Mouse (Mus musculus) E14TG2a.4 (cell line): ENCODE measurements around the gene Prkca.

Source experiments
- H3K27me3 ChIP-seq: 2 replicates; pipeline ENCODE4 v1.6.1; 2014; ENCODE audit warnings: low read length, control low read depth; ENCODE audit not compliant: insufficient read depth
- H3K36me3 ChIP-seq: 2 replicates; pipeline ENCODE4 v1.6.1; 2014; ENCODE audit warnings: low read length, control low read depth; ENCODE audit not compliant: insufficient read depth
- H3K4me1 ChIP-seq: replicated peaks from 2 replicates; pipeline ENCODE4 v1.6.1; 2014; ENCODE audit warnings: low read depth, low read length, control low read depth
- H3K4me3 ChIP-seq: replicated peaks from 2 replicates; pipeline ENCODE4 v1.5.1; 2014; ENCODE audit warnings: mild to moderate bottlenecking, low read length
- H3K9me3 ChIP-seq: 2 replicates; pipeline ENCODE4 v1.6.1; 2014; ENCODE audit warnings: low read length, control low read depth
- CTCF ChIP-seq: conservative IDR thresholded peaks from 2 replicates; pipeline ENCODE4 v1.5.1; 2014; ENCODE audit warnings: low read length
- NANOG ChIP-seq: IDR thresholded peaks from 2 replicates; pipeline ENCODE4 v1.6.1; 2014; ENCODE audit warnings: borderline replicate concordance, low read length, mixed read lengths
- POU5F1 ChIP-seq: IDR thresholded peaks from 2 replicates; pipeline ENCODE4 v1.6.1; 2014; ENCODE audit warnings: low read length, borderline replicate concordance

The Prkca gene

GRCm38 (mm10) chr11:108312516-108312915 lies 31.2 kb downstream of the Prkca start:
- Histone ChIP-seq H3K36me3 (no peaks in the 10 kb centered on the region), H3K27me3 (no peaks in the 10 kb centered on the region), H3K4me3 (no peak overlapping the region), H3K4me1 (no peaks in the 10 kb centered on the region), H3K9me3 (no peaks in the 10 kb centered on the region)
- no peak for TF ChIP-seq POU5F1
- TF ChIP-seq NANOG = no peak
- TF ChIP-seq CTCF = no peak

- Histone ChIP-seq H3K4me1 (no peaks in the 10 kb centered on the region), H3K9me3 (no peaks in the 10 kb centered on the region), H3K4me3 (no peak overlapping the region), H3K36me3 (no peaks in the 10 kb centered on the region), H3K27me3 (no peaks in the 10 kb centered on the region)
- TF ChIP-seq POU5F1 (no peak), NANOG (no peak), CTCF (no peak)
These were observed 31.8 kb downstream of the Prkca start for GRCm38 (mm10) chr11:108311912-108312311.

GRCm38 (mm10) chr11:108309791-108310190 lies 33.9 kb downstream of the Prkca start:
- H3K9me3 ChIP-seq = no peaks in the 10 kb centered on the region
- TF ChIP-seq NANOG = no peak
- no peak for TF ChIP-seq CTCF
- no peak for TF ChIP-seq POU5F1

DNA sequence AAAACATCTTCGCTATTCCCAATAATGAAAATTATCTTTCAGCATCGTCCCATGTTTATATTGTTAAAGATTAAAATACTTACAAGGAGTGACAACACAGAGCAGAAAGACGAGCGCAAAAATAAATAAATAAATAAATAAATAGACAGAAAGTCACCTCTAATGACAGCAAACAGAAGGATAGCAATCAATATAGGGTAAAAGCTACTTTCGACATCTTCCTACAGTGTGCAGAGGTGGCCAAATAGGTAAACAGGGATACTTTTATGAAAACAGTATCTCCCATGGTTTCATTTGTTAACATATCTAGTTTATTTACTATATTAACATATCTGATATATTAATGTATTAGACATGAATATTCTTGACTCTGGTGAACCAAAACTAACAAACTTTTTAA lies 35.5 kb downstream of the Prkca start:
- Histone ChIP-seq H3K4me3 (no peak overlapping the region), H3K9me3 (no peaks in the 10 kb centered on the region)
- TF ChIP-seq NANOG = no peak
- TF ChIP-seq CTCF = no peak
- TF ChIP-seq POU5F1 = no peak

More at GRCm38 (mm10) chr11:108309791-108310190, 33.9 kb downstream of the Prkca start:
- no peaks in the 10 kb centered on the region for H3K27me3 ChIP-seq
- H3K4me1 ChIP-seq = no peaks in the 10 kb centered on the region
- no peak overlapping the region for H3K4me3 ChIP-seq
- H3K36me3 ChIP-seq = no peaks in the 10 kb centered on the region

GRCm38 (mm10) chr11:108307258-108307657 lies 36.5 kb downstream of the Prkca start:
- Histone ChIP-seq H3K4me3 (no peak overlapping the region), H3K9me3 (no peaks in the 10 kb centered on the region), H3K4me1 (no peaks in the 10 kb centered on the region), H3K27me3 (no peaks in the 10 kb centered on the region), H3K36me3 (no peaks in the 10 kb centered on the region)
- TF ChIP-seq NANOG (no peak), CTCF (no peak), POU5F1 (no peak)

More for the DNA sequence above, 35.5 kb downstream of the Prkca start:
- Histone ChIP-seq H3K4me1 (no peaks in the 10 kb centered on the region), H3K27me3 (no peaks in the 10 kb centered on the region), H3K36me3 (no peaks in the 10 kb centered on the region)

DNA sequence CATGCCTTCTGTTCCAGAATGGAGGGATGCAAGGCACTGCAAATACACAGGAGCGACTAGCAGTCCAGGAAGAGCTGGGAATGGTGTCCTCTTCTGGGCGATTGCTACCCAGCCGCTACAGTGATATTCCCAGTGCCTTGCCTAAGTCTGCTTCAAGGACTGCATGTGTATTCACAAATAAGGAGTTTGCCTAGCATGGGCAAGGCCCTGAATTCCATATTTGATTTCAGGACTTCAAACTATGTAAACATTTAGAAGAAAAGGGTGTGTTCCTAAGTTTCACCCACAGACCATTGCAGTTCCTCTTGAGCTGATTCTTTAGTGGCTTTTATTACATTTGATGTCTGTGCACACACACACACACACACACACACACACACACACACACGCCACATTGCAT lies 39.9 kb downstream of the Prkca start:
- Histone ChIP-seq H3K4me3 (no peak overlapping the region), H3K4me1 (no peaks in the 10 kb centered on the region), H3K36me3 (no peaks in the 10 kb centered on the region), H3K9me3 (no peaks in the 10 kb centered on the region), H3K27me3 (peaks cover 3% of the 10 kb centered on the region; the same call in 1 of the 2 replicates)
- TF ChIP-seq CTCF (no peak), NANOG (no peak), POU5F1 (no peak)

DNA sequence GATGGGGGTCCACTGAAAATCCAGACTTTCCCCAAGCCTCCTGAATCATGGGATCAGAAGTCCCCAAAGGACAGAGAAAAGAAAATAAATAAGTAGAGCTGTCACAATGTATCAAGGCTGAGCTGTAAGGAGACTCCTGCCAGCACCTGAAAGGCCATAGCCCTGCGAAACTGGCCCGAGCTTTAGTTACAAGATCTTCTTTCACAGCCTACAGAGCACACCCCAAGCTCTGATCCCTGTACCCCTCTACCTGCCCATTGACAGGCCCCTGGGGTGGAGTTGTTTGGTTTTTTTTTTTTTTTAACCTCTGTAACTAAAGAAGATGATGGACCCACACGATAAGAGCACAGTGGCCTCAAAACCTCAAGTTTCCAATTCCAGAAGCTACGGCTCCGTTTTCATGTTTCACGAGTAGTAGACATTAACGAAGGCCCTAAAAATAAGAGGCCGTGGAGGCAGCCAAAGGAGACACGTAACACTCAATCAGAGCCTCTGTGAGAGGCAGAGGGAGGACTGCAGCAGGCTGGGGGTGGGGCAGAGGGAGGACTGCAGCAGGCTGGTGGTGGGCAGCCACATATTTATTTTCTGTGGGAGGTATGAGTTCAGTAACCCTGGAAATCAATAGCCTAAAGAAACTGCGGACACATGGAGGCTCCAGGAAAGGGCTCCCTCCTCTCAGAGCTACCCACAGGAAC lies 41.8 kb downstream of the Prkca start:
- H3K4me1 ChIP-seq = no peaks in the 10 kb centered on the region
- H3K4me3 ChIP-seq = no peak overlapping the region
- peaks cover 3% of the 10 kb centered on the region; the same call in 1 of the 2 replicates for H3K27me3 ChIP-seq
- H3K9me3 ChIP-seq = no peaks in the 10 kb centered on the region
- no peaks in the 10 kb centered on the region for H3K36me3 ChIP-seq
- no peak for TF ChIP-seq CTCF
- TF ChIP-seq NANOG = no peak
- TF ChIP-seq POU5F1 = no peak

- Histone ChIP-seq H3K9me3 (no peaks in the 10 kb centered on the region), H3K4me3 (no peak overlapping the region)
- TF ChIP-seq POU5F1 = no peak
- no peak for TF ChIP-seq NANOG
- TF ChIP-seq CTCF = no peak
These were observed 42.7 kb downstream of the Prkca start for GRCm38 (mm10) chr11:108301036-108301435.

DNA sequence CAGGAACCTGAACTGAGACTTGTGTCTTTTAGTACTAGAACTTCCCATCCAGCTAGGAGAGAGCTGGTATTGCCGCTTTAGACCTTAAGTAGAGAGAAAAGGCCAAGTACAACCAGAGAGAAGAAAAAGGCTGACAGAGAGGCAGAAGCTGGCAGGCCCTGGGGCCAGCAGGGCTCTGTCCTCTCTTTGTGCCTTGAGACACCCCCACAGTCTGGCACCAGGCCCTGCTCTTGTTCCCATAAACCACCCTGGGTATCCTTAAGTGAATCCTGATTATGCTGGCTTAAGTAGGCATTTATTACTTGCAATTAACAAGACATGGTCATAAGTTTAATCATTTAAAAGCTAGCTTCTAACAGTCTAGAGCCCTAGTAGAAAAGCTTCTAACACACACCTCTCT lies 43.3 kb downstream of the Prkca start:
- H3K4me1 ChIP-seq = no peaks in the 10 kb centered on the region
- no peak overlapping the region for H3K4me3 ChIP-seq
- no peaks in the 10 kb centered on the region for H3K9me3 ChIP-seq
- H3K36me3 ChIP-seq = no peaks in the 10 kb centered on the region
- TF ChIP-seq POU5F1 (no peak), NANOG (no peak), CTCF (no peak)
- peaks cover 3% of the 10 kb centered on the region; the same call in 1 of the 2 replicates for H3K27me3 ChIP-seq

More at GRCm38 (mm10) chr11:108301036-108301435, 42.7 kb downstream of the Prkca start:
- H3K36me3 ChIP-seq = no peaks in the 10 kb centered on the region
- H3K27me3 ChIP-seq = peaks cover 3% of the 10 kb centered on the region; the same call in 1 of the 2 replicates
- H3K4me1 ChIP-seq = no peaks in the 10 kb centered on the region
